ENCODE assay signal across 13 mouse cellular contexts in the genomic region with DNA sequence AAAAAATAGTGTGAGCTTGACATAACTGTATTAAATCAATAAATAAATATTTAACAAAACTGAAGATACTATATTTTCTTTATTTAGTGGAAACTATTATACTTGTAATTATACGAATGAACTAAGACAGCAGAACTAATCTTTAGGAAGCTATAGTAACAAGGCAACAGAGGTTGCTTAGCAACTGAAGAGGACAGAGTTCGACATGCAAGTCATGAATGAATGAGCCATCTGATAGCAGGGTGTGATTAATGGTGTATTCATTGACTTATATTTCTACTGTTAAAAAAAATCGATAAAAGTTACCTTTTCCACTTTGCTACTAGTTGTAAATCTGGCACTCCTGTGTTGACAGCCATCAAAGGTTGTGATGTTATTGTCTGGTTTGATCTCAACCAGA.
"Had no signal": no experiment of that assay in that cellular context is flagged by ENCODE, and none has a peak within 500 bp of the region (broad histone marks: within the 10 kb centered on the region; RNA-seq: fewer than 3 reads in every experiment).

No protein-coding gene starts in this region.

- H3K9ac ChIP-seq: limb, embryonic 12.5 days; liver, embryonic 14.5 days; stomach, embryonic 15.5 days had no signal

- H3K4me1 ChIP-seq: limb, embryonic 12.5 days; stomach, embryonic 15.5 days had no signal

- H3K36me3 ChIP-seq: limb, embryonic 12.5 days; stomach, embryonic 15.5 days had no signal

- H3K27ac ChIP-seq: kidney, postnatal 0 days; limb, embryonic 12.5 days; liver, embryonic 14.5 days; stomach, embryonic 15.5 days had no signal

- DNase-seq: kidney, adult 11 months; kidney, adult 9 months; kidney, postnatal 36 days; layer of hippocampus, adult 9-11 months; layer of hippocampus, postnatal 36 days; liver; lung, adult 18-20 months; thymus, adult 2 months; thymus, postnatal 25 days had no signal

- H3K4me3 ChIP-seq: limb, embryonic 12.5 days; stomach, embryonic 15.5 days had no signal

- H3K27me3 ChIP-seq: limb, embryonic 12.5 days; stomach, embryonic 15.5 days had no signal

- H3K9me3 ChIP-seq: limb, embryonic 12.5 days; stomach, embryonic 15.5 days had no signal

- H3K4me2 ChIP-seq: limb, embryonic 12.5 days; stomach, embryonic 15.5 days had no signal
